20 mouse cellular contexts compared by ENCODE assay signal in genomic region chr3:32886386-32886785, GRCm38 (mm10).
DNase-seq lines count a peak whose midpoint lies in the region; TF ChIP-seq lines count a peak whose summit lies in the region.
"Had no signal": no experiment of that assay in that cellular context is flagged by ENCODE, and none has a peak within 500 bp of the region (broad histone marks: within the 10 kb centered on the region; RNA-seq: fewer than 3 reads in every experiment).

No protein-coding gene starts in this region.

- peak overlapping the region; percentile 82 for H3K27ac ChIP-seq in gastrocnemius, adult 2 months
- H3K27ac ChIP-seq: embryonic facial prominence, embryonic 13.5 days; embryonic facial prominence, embryonic 15.5 days; forebrain, embryonic 10.5 days; forebrain, embryonic 12.5 days had no signal

- TF ChIP-seq CTCF in gastrocnemius, adult 2 months (IDR thresholded peaks at IDR 0.05), result no peak

- no peak overlapping the region for H3K4me3 ChIP-seq in gastrocnemius, adult 2 months
- H3K4me3 ChIP-seq: embryonic facial prominence, embryonic 13.5 days; embryonic facial prominence, embryonic 15.5 days; erythroblast, embryonic 14.5 days; forebrain, embryonic 10.5 days; forebrain, embryonic 12.5 days had no signal

- DNase-seq in gastrocnemius, adult 2 months, result peak; percentile 61
- DNase-seq in gastrocnemius, postnatal 14 days, result no peak
- peak; percentile 64 for DNase-seq in heart, adult 11 months
- DNase-seq in heart, postnatal 14 days, result no peak
- DNase-seq in layer of hippocampus, adult 8-10 months (ENCODE audit: low spot score in 2 of 2), result no peak
- DNase-seq: adrenal gland, adult 2 months; adrenal gland, postnatal 10 days; adrenal gland, postnatal 25 days; cerebellum, adult 11 months; cerebellum, adult 18-20 months; cerebellum, adult 8-10 months; cerebellum, adult 9-11 months; cerebellum, postnatal 14 days; cerebellum, postnatal 36 days; embryo, embryonic 11 days had no signal

- intact Hi-C loops in gastrocnemius, adult 2 months (cut with DNase I), result loop anchor here (5.0 kb wide), 1 partner anchor 69 kb away; the partner anchor contains the start of gene Usp13
- intact Hi-C loops in gastrocnemius, postnatal 14 days (cut with DNase I; ENCODE audit: low total_unique reads), result no loop called here
- intact Hi-C loops in heart, postnatal 14 days (cut with DNase I), result loop anchor here (10.0 kb wide), 1 partner anchor 152 kb away; the partner anchor contains the start of genes Mrpl47 and Ndufb5

Comparison
In these comparisons a context has a peak if more than half of its experiments do, and no peak if none do; other contexts are left out.
1. DNase-seq: peak in gastrocnemius, adult 2 months (single experiment) and heart, adult 11 months (single experiment); none in gastrocnemius, postnatal 14 days (single experiment), heart, postnatal 14 days (0 of 2) and layer of hippocampus, adult 8-10 months (0 of 2).